Mouse (Mus musculus) left cerebral cortex, adult 18-20 months (tissue): ENCODE data around the gene Ddx39b. TPM values are rescaled to one million over a fixed set of nuclear protein-coding genes. Genes with fewer than 3 reads are reported as not detected.
"Not testable (repeated sequence)": the region's sequence is repeated elsewhere in the genome, so short reads cannot be mapped to it uniquely, and the experiment has no call there.

ENCODE experiments used
- DNase-seq, 2 experiments: peaks; one replicate each; pipeline ENCODE4 v3.0.0; 2021 to 2022; ENCODE audit warnings: low spot score in 2 of 2, mixed read lengths in 1 of 2
- total RNA-seq, 2 experiments: library from RNA; stranded (reverse); gene quantifications; 2 replicates each; pipeline ENCODE4 v1.2.3; 2021

Gene Ddx39b
- total RNA-seq, 2 experiments from 2014 or later: 201 to 213 TPM

- no peak for DNase-seq
Observed at GRCm38 (mm10) chr17:35258492-35259478, 17.2 kb downstream of the Ddx39b start.

- no peak for DNase-seq
Observed at GRCm38 (mm10) chr17:35259621-35260020, 18.1 kb downstream of the Ddx39b start.

DNA sequence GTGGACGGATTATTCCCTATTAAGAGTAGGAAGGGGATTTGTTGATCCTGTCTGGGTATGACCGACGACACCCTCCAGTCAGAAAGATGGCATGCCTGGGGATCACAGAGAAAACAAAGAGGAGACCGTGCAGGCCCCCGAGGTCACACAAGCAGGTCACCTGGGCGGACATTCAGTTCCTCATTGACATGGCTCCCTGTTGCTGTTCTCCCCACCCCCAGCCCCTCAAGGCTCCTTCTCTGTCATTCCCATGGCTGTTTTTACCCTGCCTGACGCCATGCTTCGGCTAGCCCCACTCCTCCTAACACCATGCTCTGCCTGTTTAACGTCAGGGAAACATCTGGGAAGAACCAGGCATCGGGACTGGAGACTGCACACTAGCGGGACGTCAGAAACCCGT lies 20.1 kb downstream of the Ddx39b start:
- DNase-seq: no peak

DNA sequence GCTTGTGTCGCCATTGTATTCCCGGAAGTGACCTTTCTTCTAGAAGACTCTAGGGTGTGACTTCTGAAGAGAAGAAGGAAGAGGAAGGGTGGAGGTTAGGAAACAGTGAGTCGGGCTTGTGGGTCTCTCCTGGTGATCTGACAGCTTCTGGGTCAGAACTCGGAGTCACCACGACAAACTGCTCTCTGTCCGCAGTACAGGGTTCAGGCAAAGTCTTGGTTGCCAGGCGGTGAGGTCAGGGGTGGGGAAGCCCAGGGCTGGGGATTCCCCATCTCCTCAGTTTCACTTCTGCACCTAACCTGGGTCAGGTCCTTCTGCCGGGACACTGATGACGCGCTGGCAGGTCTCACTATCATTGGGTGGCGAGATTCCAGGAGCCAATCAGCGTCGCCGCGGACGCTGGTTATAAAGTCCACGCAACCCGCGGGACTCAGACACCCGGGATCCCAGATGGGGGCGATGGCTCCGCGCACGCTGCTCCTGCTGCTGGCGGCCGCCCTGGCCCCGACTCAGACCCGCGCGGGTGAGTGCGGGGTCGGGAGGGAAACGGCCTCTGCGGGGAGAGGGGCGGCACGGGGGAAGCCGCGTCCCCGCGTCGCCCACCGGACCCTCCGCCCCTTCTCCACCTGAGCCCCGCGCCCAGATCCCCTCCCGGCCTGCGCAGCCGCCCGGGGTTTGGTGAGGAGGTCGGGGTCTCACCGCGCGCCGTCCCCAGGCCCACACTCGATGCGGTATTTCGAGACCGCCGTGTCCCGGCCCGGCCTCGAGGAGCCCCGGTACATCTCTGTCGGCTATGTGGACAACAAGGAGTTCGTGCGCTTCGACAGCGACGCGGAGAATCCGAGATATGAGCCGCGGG lies 21.3 kb downstream of the Ddx39b start, which contains the start of gene H2-D1:
TSS of gene H2-D1 (plus strand) at position 67 of the 859 bp plus-strand sequence.
- peak; percentile 98 to 99 for DNase-seq

GRCm38 (mm10) chr17:35263523-35263883 lies 22.0 kb downstream of the Ddx39b start:
- no peak for DNase-seq

DNA sequence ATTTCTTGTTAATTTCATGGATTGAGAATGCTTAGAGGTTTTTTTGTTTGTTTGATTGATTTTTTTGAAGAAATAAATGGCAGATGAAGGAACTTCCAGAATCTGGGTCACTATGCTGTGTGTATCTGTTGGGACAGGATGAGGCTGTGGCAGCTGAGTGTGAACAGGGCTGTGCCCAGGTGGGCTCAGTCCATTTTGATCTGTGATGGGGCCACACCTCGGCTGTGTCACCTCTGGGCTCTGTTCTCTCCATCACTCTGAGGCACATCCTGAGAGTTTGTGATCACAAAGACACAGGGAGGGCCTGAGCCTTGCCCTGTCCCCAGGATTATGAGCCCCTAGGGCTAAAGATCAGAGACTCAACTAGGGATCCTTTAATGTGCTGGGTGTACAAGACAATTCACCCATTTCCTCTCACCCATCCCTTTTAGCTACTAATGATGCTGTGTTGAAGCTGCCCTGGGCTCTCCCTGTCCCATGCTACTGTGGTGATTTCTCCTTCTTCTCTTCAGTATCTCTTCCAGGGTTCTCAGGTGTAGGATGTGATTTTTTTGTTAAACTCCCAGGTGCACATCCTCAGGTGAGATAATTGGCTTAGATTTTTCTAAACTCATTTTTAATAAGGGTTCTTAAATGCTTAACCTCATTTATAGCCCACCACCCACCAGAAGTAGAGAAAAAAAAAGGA lies 26.0 kb downstream of the Ddx39b start:
- no peak for DNase-seq

GRCm38 (mm10) chr17:35269653-35270347 lies 28.3 kb downstream of the Ddx39b start:
- DNase-seq: no peak

GRCm38 (mm10) chr17:35272249-35272648 lies 30.7 kb downstream of the Ddx39b start:
- DNase-seq: no peak

DNA sequence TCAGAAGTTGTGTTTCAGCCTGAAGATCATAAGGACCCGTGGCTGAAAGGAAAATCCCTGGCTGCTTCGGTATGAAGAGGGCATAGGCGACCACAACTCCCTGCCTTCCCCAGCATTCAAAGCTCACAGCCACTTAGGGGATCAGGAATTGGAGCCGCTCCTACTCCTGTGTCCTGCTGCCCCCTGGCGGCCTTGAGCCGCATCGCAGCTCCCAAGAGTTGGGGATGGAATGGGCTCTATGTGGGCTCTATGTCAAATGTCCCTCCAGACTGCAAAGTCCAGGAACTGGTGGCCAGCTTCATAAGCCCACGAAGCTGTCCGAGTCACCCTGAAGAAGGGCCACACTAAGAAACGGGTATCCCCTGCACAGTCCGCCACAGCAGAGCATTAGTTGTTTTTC lies 33.2 kb downstream of the Ddx39b start:
- DNase-seq: peak; percentile 88 to 96

DNA sequence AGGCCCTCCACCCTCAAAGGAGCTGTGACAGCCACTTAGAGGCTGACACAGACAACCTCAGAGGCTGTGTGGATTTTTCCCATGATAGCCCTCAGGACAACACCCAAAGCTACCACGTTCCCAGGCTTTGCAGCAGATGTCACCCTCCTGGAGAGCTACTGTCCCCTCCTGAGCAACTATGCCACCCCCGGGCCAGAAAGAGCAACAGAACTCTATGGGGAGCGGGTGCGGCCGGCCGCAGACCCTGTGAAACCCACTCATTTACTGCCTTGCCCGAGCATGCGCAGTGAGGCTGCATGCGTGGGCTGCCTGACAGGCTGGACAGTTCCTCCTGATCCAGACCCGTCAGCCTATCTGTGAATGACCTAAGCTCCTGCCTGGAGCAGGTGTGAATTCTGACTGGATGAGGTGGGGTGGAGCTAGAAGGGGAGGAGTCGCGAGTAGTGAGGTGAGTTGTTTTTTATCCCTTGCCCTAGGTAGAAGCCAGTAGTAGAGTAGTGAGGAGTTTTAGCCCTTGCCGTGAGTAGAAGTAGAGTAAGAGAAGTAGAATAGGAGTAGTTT lies 34.8 kb downstream of the Ddx39b start:
- DNase-seq: no peak

DNA sequence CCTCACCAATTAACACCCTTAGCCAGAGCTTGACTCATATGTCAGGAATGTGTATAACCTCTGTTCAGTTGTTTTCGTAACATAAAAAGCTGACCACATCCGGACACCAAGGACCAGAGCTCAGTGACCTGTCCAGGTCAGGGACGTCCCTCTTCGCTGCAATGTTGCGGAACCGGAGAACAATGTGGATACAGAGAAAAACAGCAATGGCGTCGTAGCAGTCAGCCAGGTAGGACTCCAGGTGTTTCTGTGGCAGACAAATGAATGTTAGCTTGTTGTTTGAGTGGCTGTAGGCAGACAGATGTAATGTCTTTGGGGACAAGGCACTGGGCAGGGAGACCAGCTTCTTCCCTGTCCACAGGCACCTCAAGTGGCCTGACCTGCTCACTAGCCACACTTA lies 36.5 kb downstream of the Ddx39b start:
- DNase-seq: no peak

- DNase-seq: no peak
Observed at GRCm38 (mm10) chr17:35278957-35279688, 37.6 kb downstream of the Ddx39b start.

GRCm38 (mm10) chr17:35280276-35280675 lies 38.7 kb downstream of the Ddx39b start:
- DNase-seq: no peak

DNA sequence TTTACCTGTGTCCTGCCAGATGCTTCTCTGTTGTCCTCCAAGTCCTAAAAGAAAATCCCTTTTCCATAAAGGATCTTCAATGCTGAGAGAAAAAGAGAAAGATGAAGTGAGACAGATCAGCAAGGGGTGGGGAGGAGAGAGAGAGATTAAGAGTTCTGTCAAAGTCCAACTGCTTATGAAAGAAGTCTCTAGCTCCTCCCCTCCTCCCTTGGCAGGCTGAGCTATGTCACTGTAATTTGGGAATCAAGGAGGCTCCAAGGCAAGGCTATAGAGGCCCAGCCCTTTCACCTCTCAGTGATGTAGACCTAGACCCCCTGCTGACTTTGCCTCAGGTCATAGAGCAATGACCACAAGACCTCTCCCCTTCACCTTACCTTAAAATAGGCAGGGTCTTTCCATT lies 43.9 kb downstream of the Ddx39b start:
- DNase-seq: no peak

DNA sequence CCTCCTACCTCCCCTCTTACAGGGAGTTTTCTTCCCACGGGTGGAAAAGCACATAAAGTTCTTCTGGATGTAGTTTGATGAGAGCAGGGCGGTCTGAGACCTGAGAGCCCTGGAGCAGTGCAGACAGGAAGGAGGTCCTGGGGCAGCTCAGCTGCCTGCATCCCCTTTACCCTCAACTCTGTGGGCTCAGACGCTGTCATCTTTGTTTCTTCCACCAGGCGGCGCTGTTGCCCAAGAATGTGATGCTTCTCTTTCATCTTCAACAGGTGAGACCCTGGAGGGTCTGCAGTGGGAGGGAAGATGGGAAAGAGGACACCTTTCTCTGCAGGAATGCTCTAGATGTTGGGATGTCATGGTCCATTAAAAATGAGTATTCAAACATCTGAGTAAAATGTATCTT lies 54.2 kb downstream of the Ddx39b start:
- DNase-seq: peak; percentile 27 to 69

- DNase-seq: not testable (repeated sequence)
Observed at GRCm38 (mm10) chr17:35300261-35300945, 58.9 kb downstream of the Ddx39b start.

DNA sequence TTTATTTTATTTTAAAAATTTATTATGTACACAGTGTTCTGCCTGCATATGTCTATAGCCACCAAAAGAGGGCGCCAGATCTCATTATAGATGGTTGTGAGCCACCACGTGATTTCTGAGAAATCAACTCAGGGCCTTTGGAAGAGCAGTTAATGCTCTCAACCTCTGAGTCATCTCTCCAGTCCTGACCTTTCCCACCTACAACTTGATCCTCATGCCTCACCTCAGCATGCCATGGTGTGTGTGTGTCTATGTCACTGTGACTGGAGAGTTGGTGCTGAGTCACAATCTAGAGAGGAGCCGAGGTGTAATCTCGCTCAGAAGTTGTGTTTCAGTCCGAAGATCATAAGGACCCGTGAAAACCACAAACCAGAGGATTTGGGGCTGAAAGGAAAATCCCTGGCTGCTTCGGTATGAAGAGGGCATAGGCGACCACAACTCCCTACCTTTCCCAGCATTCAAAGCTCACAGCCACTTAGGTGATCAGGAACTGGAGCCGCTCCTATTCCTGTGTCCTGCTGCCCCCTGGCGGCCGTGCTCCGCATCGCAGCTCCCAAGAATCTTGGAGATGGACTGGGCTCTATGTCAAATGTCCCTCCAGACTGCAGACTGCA lies 60.2 kb downstream of the Ddx39b start:
- DNase-seq: peak; percentile 91 to 99

- no peak for DNase-seq
Observed at GRCm38 (mm10) chr17:35303271-35303670, 61.7 kb downstream of the Ddx39b start.
